Mouse (Mus musculus): ENCODE measurements around the gene Ern2.

GRCm38 (mm10) chr7:122186043-122186442, at the start of gene Ern2:
- TF ChIP-seq CTCF (IDR thresholded peaks at IDR 0.05; ENCODE audit: extremely low read depth, insufficient read depth, insufficient read length, insufficient replicate concordance) (no peak), POLR2A (IDR thresholded peaks at IDR 0.05; ENCODE audit: low read depth, low read length) (no peak)
